Mouse (Mus musculus) liver, adult 2 months (tissue): Measurements from ENCODE around the gene Zfp408. TPM values are rescaled to one million over a fixed set of nuclear protein-coding genes. Genes with fewer than 3 reads are reported as not detected.

Experiments
- DNase-seq: peaks from one replicate; pipeline ENCODE4 v3.0.0-alpha.2; 2011; ENCODE audit warnings: low read depth, low spot score; ENCODE audit errors: extremely low read depth
- H3K27ac ChIP-seq: fragments of 200-500 bp; replicated peaks from 2 replicates; pipeline ENCODE4 v1.5.1; 2012; ENCODE audit warnings: low read depth, mild to moderate bottlenecking, control low read depth, inconsistent platforms, low read length; ENCODE audit not compliant: insufficient read depth
- H3K27me3 ChIP-seq: fragments of 200-500 bp; 2 replicates; pipeline ENCODE4 v1.6.1; 2012; ENCODE audit warnings: mild to moderate bottlenecking, moderate library complexity, low read length, inconsistent platforms; ENCODE audit not compliant: control insufficient read depth, insufficient read depth
- H3K36me3 ChIP-seq: fragments of 200-500 bp; 2 replicates; pipeline ENCODE4 v1.6.1; 2012; ENCODE audit warnings: low read length, inconsistent platforms; ENCODE audit not compliant: control insufficient read depth, insufficient read depth
- H3K4me1 ChIP-seq: fragments of 200-500 bp; 2 replicates; pipeline ENCODE4 v1.6.1; 2011; ENCODE audit warnings: low read length; ENCODE audit not compliant: control insufficient read depth, insufficient read depth
- H3K4me3 ChIP-seq: fragments of 200-500 bp; 2 replicates; pipeline ENCODE4 v1.5.1; 2011; ENCODE audit warnings: low read depth, mild to moderate bottlenecking, control low read depth, low read length, moderate library complexity; ENCODE audit not compliant: insufficient read depth
- H3K79me2 ChIP-seq: fragments of 200-500 bp; 2 replicates; pipeline ENCODE4 v1.6.1; 2012; ENCODE audit warnings: inconsistent platforms, mild to moderate bottlenecking, low read length, moderate library complexity; ENCODE audit not compliant: control insufficient read depth, insufficient read depth
- H3K9ac ChIP-seq: fragments of 200-500 bp; 2 replicates; pipeline ENCODE4 v1.6.1; 2012; ENCODE audit warnings: low read depth, mild to moderate bottlenecking, control low read depth, inconsistent platforms, low read length
- CTCF ChIP-seq: fragments of 200-500 bp; IDR thresholded peaks from 2 replicates; pipeline ENCODE4 v1.5.1; 2011; ENCODE audit warnings: low read depth, low read length, control low read depth
- POLR2A ChIP-seq: fragments of 200-500 bp; IDR thresholded peaks from 2 replicates; pipeline ENCODE4 v1.6.1; 2011; ENCODE audit warnings: low read length, control low read depth; ENCODE audit not compliant: insufficient read depth; ENCODE audit errors: extremely low read depth
- WGBS: fragments of 180-500 bp; shearing (Covaris S2); methylation state at CpG from one replicate; pipeline ENCODE4 v1.1.7; 2018; 5-methylcytosine and 5-hydroxymethylcytosine counted together
- polyA plus RNA-seq: library from polyadenylated mRNA; depleted of rRNA; stranded (reverse); fragments of >200 nt; gene quantifications from 2 replicates; pipeline ENCODE4 v1.2.3, GENCODE M21; 2012
- total RNA-seq: library from RNA; depleted of rRNA; stranded (reverse); fragments of >200 nt; gene quantifications from 2 replicates; pipeline ENCODE4 v1.2.3, GENCODE M21; 2014

The Zfp408 gene
- total and polyA plus RNA-seq, 2 experiments = 2.8 to 6.6 TPM

DNA sequence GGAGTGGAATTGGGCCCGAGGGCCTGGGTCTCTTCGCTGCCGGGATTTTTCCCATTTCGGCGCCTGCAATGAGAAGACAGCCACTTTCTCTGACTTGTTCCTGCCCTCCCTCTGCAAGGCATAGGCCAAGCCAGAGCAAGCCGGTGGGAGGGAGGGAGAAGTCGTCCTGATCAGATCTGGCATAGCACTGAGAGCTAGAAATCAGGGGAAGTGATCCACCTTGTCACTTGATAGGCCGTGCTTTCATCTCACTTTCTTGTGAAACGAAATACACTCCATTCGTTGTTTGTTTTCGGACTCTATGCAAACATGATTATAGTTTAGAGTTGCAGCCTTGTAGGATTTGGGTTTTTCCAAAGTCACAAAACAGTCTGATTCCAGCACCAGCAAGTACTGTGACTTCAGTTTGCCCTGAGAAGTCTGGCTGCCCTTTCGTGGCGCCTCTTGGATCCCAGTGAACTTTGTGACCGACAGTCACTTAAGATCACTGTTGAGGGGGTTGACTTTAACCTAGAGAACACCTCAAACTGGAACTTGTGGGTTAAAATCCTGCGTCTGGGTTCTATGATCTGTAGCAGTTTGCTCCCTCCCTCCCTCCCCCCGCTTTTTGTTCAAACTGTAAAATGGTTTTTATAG lies 887 bp upstream of the Zfp408 start:
- peaks cover 4% of the 10 kb centered on the region; the same call in 1 of the 2 replicates for H3K79me2 ChIP-seq
- peak overlapping the region; percentile 65 for H3K27ac ChIP-seq
- peak overlapping the region; percentile 72 for H3K9ac ChIP-seq
- H3K27me3 ChIP-seq = no peaks in the 10 kb centered on the region
- peaks cover 3% of the 10 kb centered on the region; the same call in 1 of the 2 replicates for H3K4me1 ChIP-seq
- 1% methylated on average over 16 of the region's 16 CpGs for WGBS
- TF ChIP-seq CTCF = no peak
- TF ChIP-seq POLR2A = no peak
- H3K36me3 ChIP-seq = peaks cover 17% of the 10 kb centered on the region; the same call in 1 of the 2 replicates
- peak overlapping the region; percentile 83 for H3K4me3 ChIP-seq
- peak; percentile 46 for DNase-seq

DNA sequence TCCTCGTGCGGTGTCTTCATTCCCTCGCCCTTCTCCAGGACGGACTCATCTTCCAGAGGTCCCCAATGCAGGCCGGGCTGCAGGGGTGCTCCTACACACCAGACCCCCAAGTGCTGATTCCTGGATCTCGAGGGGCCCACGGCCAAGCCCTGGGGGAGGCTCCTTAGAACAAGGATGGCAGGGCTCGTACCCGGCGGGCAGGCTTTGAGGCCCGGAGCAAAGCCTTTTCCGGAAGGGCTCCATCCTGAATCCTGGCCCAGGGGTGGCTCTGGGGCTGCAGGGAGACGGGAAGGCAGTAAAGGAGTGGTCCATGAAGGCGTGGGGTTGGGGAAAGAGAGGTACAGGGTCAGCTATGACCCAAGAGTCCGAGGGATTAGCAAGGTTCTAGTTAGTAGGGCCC lies 439 bp downstream of the Zfp408 start:
- Histone ChIP-seq H3K9ac (peak overlapping the region; percentile 68), H3K36me3 (peaks cover 10% of the 10 kb centered on the region; the same call in 1 of the 2 replicates), H3K79me2 (peaks cover 4% of the 10 kb centered on the region; the same call in 1 of the 2 replicates), H3K4me1 (peaks cover 3% of the 10 kb centered on the region; the same call in 1 of the 2 replicates), H3K27me3 (no peaks in the 10 kb centered on the region), H3K4me3 (peak overlapping the region; percentile 74), H3K27ac (peak overlapping the region; percentile 89)
- 2% methylated on average over 15 of the region's 15 CpGs for WGBS
- TF ChIP-seq POLR2A (no peak), CTCF (no peak)
- no peak for DNase-seq

DNA sequence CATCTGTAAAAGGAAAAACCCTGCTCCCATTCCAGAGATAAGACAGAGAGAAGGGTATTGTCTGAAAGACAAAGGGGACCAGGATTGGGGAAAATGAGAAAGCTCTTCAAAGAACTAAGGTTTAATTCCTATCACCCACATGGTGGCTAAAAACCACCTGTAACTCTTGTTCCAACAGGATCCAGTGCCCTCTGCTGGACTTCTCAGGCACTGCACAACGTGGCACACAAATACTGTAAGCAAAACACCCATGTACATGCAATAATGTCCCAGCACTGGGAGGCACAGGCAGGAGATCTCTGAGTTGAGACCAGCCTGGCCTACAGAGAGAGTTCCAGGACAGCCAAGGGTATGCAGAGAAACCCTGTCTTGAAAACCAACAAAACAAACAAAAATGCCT lies 2.9 kb downstream of the Zfp408 start:
- Histone ChIP-seq H3K9ac (no peak overlapping the region), H3K4me3 (no peak overlapping the region), H3K4me1 (peaks cover 3% of the 10 kb centered on the region; the same call in 1 of the 2 replicates), H3K36me3 (peaks cover 7% of the 10 kb centered on the region; the same call in 1 of the 2 replicates), H3K27ac (no peak overlapping the region), H3K27me3 (no peaks in the 10 kb centered on the region), H3K79me2 (peaks cover 4% of the 10 kb centered on the region; the same call in 1 of the 2 replicates)
- 23% methylated on average over 1 of the region's 1 CpGs for WGBS
- peak; percentile 56 for DNase-seq
- TF ChIP-seq CTCF = peak; percentile 75
- TF ChIP-seq POLR2A = no peak

DNA sequence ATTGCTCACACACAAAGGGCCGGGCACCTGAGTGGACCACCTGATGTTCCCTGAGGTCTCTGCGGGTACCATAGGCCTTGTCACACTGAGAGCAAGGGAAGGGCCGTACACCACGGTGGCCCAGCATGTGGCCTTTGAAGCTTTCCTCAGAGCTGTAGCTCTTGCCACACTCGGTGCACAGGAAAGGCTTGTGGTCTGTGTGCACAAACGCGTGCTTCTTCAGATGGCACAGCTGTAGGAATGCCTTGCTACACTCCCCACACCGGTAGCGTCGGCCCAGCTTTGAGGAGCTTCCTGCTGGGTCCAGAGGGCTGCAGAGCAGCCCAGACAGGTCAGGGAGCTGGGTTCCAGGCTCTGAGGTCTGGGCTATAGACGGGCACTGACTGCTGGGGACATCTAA lies 3.8 kb downstream of the Zfp408 start:
- H3K4me3 ChIP-seq = no peak overlapping the region
- H3K9ac ChIP-seq = no peak overlapping the region
- H3K4me1 ChIP-seq = no peaks in the 10 kb centered on the region
- no peak for TF ChIP-seq CTCF
- no peak for TF ChIP-seq POLR2A
- H3K27me3 ChIP-seq = no peaks in the 10 kb centered on the region
- peaks cover 7% of the 10 kb centered on the region; the same call in 1 of the 2 replicates for H3K36me3 ChIP-seq
- WGBS = 93% methylated on average over 11 of the region's 11 CpGs
- peaks cover 4% of the 10 kb centered on the region; the same call in 1 of the 2 replicates for H3K79me2 ChIP-seq
- DNase-seq = no peak
- no peak overlapping the region for H3K27ac ChIP-seq

DNA sequence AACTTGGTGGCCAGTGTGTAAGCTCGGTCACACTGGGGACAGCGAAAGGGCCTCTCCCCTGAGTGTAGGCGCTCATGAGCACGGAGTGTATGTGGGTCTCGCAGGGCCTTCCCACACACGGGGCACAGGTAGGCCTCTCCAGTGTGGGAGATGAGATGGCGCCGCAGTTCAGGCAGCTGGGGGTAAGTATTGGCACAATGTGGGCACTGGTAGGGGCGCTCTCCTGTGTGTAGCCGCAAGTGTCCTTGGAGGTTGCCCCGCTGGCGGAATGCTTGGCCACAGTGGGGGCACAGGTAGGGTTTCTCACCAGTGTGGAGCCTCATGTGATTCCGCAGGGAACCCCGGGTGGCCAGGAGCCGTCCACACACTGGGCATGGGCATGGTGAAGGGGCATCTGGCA lies 4.2 kb downstream of the Zfp408 start:
- Histone ChIP-seq H3K36me3 (peaks cover 7% of the 10 kb centered on the region; the same call in 1 of the 2 replicates), H3K27me3 (no peaks in the 10 kb centered on the region), H3K9ac (no peak overlapping the region), H3K4me3 (no peak overlapping the region), H3K27ac (no peak overlapping the region), H3K79me2 (peaks cover 4% of the 10 kb centered on the region; the same call in 1 of the 2 replicates), H3K4me1 (no peaks in the 10 kb centered on the region)
- 97% methylated on average over 15 of the region's 15 CpGs for WGBS
- TF ChIP-seq CTCF (no peak), POLR2A (no peak)
- DNase-seq = no peak

DNA sequence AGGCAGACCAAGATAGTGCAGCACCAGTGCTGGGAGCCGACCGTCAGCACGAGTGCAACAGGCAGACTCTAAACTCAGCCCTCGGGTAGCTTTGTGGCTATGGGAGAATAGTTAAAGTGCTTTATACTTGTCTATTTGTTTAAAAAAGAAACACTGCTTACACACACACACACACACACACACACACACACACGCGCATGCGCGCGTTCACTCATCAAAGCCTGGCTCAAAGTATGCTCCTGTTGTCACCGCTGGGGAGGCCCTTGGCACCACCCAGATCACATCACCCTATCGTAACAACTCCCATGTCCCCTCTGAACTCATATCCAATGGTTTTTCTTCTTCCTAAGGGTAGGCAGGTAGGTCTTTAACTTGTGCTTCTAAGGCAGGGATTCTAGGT lies 5.6 kb downstream of the Zfp408 start:
- Histone ChIP-seq H3K4me1 (no peaks in the 10 kb centered on the region), H3K9ac (no peak overlapping the region), H3K27me3 (no peaks in the 10 kb centered on the region), H3K79me2 (peaks cover under 1% of the 10 kb centered on the region; the same call in 1 of the 2 replicates), H3K36me3 (peaks cover 7% of the 10 kb centered on the region; the same call in 1 of the 2 replicates), H3K4me3 (no peak overlapping the region), H3K27ac (no peak overlapping the region)
- TF ChIP-seq CTCF = no peak
- no peak for TF ChIP-seq POLR2A
- DNase-seq = no peak
- 93% methylated on average over 11 of the region's 11 CpGs for WGBS
